Mouse (Mus musculus) naive thymus-derived CD4-positive, alpha-beta T cell, adult 2 months (primary cell): ENCODE data around the gene 1700017B05Rik.

ENCODE experiments used
- DNase-seq: peaks from one replicate; pipeline ENCODE4 v3.0.0-alpha.2; 2011; ENCODE audit warnings: low read depth

Gene 1700017B05Rik

GRCm38 (mm10) chr9:57272902-57273804 lies 10.7 kb upstream of the 1700017B05Rik start:
- peak; percentile 51 for DNase-seq

GRCm38 (mm10) chr9:57271837-57272562 lies 9.6 kb upstream of the 1700017B05Rik start:
- DNase-seq = no peak

GRCm38 (mm10) chr9:57271081-57271480 lies 8.7 kb upstream of the 1700017B05Rik start:
- no peak for DNase-seq

- DNase-seq = no peak
These were observed 8.0 kb upstream of the 1700017B05Rik start for GRCm38 (mm10) chr9:57270399-57270798.

- DNase-seq = no peak
These were observed 7.0 kb upstream of the 1700017B05Rik start for GRCm38 (mm10) chr9:57269384-57269783.

GRCm38 (mm10) chr9:57268575-57268974 lies 6.2 kb upstream of the 1700017B05Rik start:
- DNase-seq = peak; percentile 42

GRCm38 (mm10) chr9:57268078-57268477 lies 5.7 kb upstream of the 1700017B05Rik start:
- no peak for DNase-seq

GRCm38 (mm10) chr9:57267421-57267820 lies 5.0 kb upstream of the 1700017B05Rik start:
- no peak for DNase-seq

- no peak for DNase-seq
These were observed 2.7 kb upstream of the 1700017B05Rik start for GRCm38 (mm10) chr9:57265125-57265524.

- DNase-seq = no peak
These were observed 628 bp upstream of the 1700017B05Rik start for GRCm38 (mm10) chr9:57262795-57263684.

GRCm38 (mm10) chr9:57261516-57261912 lies 898 bp downstream of the 1700017B05Rik start:
- peak; percentile 77 for DNase-seq

- DNase-seq = peak; percentile 57
These were observed 1.5 kb downstream of the 1700017B05Rik start for GRCm38 (mm10) chr9:57260940-57261339.

GRCm38 (mm10) chr9:57259736-57260135 lies 2.7 kb downstream of the 1700017B05Rik start:
- DNase-seq = peak; percentile 95

GRCm38 (mm10) chr9:57257627-57258026 lies 4.8 kb downstream of the 1700017B05Rik start:
- DNase-seq = no peak

GRCm38 (mm10) chr9:57256861-57257260 lies 5.6 kb downstream of the 1700017B05Rik start:
- DNase-seq = peak; percentile 2

- no peak for DNase-seq
These were observed 6.1 kb downstream of the 1700017B05Rik start for GRCm38 (mm10) chr9:57256309-57256708.

- DNase-seq = no peak
These were observed 7.5 kb downstream of the 1700017B05Rik start for GRCm38 (mm10) chr9:57254823-57255495.

GRCm38 (mm10) chr9:57254061-57254460 lies 8.4 kb downstream of the 1700017B05Rik start:
- no peak for DNase-seq

- no peak for DNase-seq
These were observed 11.3 kb downstream of the 1700017B05Rik start for GRCm38 (mm10) chr9:57251139-57251538.

- DNase-seq = no peak
These were observed 12.4 kb downstream of the 1700017B05Rik start for GRCm38 (mm10) chr9:57250026-57250425.
